Mouse (Mus musculus): ENCODE measurements around the gene Smn1.
A peak's percentile ranks its signal among the peaks of the same experiment; 100 is the strongest.
"Not testable (repeated sequence)": the region's sequence is repeated elsewhere in the genome, so short reads cannot be mapped to it uniquely, and the experiment has no call there.

The Smn1 gene

DNA sequence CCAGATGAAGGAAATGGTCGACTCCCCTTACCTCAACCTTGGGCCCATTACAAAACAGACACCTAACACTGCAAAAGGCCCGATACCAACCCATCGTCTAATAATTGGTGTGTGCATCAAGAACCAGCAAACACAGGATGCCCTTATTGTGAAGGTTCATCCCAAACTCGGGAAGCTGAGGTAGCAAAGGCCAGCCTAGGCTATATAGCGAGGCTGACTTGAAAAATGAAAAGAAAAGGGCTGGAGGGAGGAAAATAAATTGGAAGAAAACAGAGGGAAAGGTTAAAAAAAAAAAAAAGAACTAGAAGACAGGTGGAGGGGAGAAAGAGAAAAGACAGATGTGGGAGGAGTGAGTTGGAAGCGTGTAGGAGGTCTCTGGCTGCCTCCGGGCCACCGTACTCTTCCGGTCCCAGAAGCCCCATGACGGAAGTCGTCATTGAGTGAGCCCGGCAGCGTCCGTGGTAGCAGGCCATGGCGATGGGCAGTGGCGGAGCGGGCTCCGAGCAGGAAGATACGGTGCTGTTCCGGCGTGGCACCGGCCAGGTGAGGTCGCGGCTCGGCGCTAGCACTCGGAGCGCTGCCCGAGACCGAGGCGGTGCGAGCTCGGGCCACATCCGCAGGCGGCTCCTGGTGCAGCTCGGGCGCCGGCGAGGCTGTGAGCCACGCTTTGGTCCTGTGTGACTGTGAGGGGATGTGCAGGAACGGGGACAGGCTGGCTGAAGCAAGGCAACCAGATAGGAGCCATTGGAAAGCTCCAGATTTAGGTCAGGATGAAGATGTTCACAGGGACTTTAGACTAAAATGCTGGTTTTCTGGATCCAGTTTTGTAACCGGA, at the start of gene Smn1:
Gene Smn1, plus strand, starts transcription at position 430 of the 835 bp plus-strand sequence.
- peak; percentile 92 for DNase-seq (ENCODE audit: low read depth)

GRCm38 (mm10) chr13:100098808-100099207, 25.8 kb upstream of the Smn1 start:
- no peak for DNase-seq (ENCODE audit: low read depth)

DNA sequence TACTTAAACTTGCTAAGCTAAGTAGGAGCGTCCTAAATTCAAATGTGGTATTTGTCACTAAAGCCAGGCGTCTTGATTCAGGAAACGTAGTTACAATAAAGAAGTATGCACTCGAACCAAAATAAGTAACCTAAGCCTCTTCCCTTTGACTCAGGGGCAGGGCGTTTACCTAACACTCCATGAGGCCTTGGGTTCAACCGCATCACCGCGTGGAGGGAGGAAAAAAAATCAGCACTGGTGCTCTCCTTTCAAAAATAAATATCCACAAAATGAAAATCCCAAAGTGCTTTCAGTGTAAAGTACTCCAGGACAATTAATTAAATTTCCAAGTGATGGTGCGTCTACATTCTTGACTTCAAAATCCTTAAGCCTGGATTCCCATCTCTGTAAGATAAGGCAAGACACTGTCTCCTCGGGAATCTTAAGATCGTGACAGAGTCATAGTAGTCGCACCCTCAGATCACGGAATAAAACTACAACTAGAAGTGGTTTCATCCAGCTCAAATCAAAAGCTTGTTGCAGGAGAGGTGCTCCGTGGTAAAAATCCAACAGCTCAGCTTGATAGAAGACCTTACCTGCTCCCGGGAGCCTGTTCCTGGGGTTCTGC, 21.5 kb upstream of the Smn1 start:
- DNase-seq (ENCODE audit: low read depth): no peak

- peak; percentile 94 for DNase-seq (ENCODE audit: low read depth)
Measured at GRCm38 (mm10) chr13:100103748-100104254, 20.9 kb upstream of the Smn1 start, which contains the start of gene Bdp1. Gene Bdp1 (minus strand): TSS chr13:100104070.

GRCm38 (mm10) chr13:100107652-100108472, 16.8 kb upstream of the Smn1 start, which contains the start of gene Serf1:
Gene Serf1 (plus strand): TSS chr13:100108012.
- DNase-seq (ENCODE audit: low read depth): peak; percentile 83

- DNase-seq (ENCODE audit: low read depth): peak; percentile 65
Measured at GRCm38 (mm10) chr13:100112218-100112972, 12.3 kb upstream of the Smn1 start.

DNA sequence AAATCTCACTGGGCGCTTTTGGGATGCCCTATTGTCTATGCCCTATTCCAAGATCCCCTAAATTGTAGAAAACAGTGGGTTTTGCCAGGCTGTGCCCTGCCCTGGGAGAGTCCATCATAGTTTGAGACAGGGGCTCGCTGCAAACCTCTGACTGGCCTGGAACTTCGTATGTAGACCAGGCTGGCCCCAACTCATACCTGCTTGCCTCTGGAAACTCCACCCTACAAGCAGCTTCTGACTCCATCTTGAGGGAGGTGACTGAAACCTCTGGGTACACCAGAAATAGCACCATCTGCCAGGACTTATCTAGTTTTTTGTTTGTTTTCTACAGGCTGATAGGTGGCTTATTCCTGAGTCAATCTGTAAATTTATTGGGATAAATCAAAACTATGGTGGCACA, 682 bp upstream of the Smn1 start:
- no peak for DNase-seq (ENCODE audit: low read depth)

DNA sequence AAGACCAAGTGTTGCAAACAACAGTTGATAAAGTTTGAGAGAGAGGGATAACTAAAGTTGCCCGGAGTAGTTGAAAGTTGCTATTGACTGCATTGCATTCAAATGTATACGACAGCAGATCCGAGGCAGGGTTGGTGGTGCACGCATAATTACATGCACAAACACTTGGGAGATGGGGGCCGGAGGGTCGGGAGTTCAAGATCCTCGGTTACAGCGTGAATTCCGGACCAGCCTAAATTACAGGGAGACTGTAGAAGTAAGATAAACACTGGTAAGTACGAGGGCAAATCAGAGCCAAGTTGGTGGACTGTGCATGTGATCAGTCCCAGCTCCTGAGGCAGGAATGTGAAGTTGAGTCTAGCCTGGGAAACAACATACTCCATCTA, 599 bp downstream of the Smn1 start:
- DNase-seq (ENCODE audit: low read depth): peak; percentile 7

DNA sequence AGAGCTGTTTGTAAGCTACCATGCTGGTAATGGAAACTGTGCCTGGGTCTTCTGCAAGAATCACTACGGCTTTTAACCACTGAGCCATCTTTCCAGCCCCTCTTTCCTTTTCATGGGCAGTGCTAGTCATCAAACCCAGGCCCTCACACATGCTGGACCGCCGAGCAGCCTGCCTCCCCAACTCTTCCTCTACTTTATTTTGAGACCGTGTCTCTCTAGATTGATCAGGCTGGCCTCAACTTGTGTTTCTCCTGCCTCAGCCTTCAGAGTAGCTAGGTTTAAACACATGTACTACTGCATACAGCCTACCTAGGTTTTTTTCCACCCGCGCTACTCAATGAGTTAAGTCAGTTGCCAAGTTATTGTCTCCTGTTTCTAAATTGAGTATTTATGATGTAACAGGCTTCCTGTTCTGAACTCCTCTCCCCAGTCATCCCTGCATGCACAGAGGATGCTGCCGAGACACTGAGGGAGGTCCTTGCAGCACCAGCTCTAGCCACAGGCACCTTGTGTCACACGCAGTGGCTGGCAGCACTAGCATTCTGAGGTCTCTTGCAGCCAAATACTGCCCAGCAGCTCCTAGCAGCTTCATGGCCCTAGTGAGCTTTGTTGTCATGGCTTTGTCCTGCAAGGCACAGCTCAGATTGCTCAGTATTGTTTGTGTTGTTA, 17.1 kb downstream of the Smn1 start:
- no peak for DNase-seq (ENCODE audit: low read depth)

- DNase-seq (ENCODE audit: low read depth): no peak
Measured at GRCm38 (mm10) chr13:100152659-100153058, 28.0 kb downstream of the Smn1 start.

DNA sequence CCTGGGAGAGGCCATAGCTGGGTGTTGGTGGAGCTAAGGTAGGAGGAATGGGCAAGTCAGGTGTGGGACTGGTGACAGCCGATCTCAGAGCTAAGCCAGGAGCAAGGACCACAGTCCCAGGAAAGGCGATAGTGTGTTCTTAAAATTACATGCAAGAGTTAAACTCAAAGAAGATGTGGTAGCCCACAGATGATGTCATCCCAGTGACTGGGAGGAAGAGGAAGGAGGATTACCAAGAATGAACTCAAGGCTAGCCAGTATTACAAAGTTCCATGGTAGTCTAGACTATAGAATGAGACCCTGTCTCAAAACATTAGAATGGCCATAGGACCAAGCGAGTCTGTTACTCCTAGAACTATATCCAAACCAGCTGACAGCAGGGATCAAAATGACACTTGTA, 32.0 kb downstream of the Smn1 start:
- DNase-seq (ENCODE audit: low read depth): no peak

DNA sequence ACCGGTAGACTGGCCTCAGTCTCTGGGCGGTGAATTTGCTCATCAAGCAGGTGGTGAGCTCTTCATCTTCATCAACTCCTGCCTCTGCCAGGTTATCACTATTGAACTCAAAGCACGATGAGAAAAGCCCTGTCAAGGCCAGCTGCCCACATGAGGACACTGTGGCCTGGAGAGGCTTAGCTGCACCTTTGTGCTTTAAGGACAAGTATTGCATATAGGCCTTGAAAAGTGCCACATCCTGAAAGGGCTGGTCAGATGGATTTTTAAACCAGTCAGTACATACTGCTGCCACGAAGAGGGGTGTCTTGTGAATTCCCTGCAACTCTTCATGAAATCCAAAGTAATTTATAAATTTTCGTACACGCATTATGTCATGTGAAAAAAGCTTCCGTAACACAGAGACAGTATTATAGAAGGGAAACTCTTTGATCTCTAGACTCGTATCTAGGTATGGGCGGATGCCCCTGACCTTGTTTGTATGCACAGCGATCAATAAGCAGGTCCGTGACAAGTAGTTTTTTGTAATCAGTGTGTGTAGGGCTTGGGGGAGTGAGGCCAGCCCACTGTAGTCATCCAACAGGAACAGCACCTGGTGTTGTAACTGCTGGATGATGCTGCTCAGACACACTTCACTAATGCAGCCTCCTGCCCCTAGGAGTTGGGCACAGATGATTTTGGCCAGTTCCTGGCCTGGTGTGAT, 36.7 kb downstream of the Smn1 start:
- not testable (repeated sequence) for DNase-seq (ENCODE audit: low read depth)

- DNase-seq (ENCODE audit: low read depth): not testable (repeated sequence)
Measured at GRCm38 (mm10) chr13:100162467-100162866, 37.8 kb downstream of the Smn1 start.

GRCm38 (mm10) chr13:100166378-100166777, 41.7 kb downstream of the Smn1 start:
- not testable (repeated sequence) for DNase-seq (ENCODE audit: low read depth)

DNA sequence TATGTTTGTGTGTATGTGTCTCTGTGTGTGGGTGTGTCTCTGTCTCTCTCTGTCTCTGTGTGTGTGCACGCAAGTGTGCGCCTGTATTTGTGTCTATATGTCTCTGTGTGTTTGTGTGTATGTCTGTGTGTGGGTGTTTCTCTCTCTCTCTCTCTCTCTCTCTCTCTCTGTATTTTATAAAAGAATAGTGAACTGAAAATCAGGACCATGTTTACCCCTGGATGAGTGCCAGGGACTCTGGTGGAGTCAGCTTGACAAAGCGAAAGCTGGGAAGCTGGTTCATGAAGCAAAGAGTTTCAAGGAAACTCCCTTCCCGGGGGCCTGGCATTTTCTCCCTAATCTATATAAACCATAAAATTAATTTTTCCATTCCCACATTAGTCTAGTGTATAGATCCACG, 49.7 kb downstream of the Smn1 start:
- DNase-seq (ENCODE audit: low read depth): peak; percentile 27

DNA sequence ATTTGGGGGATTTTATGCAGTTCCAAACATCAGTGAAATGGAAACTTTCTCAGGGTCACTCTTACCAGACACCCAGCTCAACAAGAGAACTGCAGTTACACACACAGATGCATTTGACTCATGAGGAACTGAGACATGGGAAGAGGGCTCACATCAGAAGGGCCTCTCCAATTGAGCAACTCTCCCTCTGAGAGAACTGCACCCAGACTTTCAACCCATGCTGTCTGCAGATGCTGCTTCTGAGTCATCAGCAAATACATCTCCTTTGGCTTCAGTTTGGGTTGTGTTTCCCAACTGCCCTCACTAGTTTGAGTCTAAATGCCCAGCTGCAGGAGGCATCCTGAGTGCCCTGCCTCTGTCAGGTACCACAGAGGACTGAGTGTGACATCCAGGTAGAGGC, 58.5 kb downstream of the Smn1 start:
- DNase-seq (ENCODE audit: low read depth): peak; percentile 69
